Mouse (Mus musculus) left cerebral cortex, postnatal 4 days (tissue): Measurements from ENCODE around the gene Cdc42ep4. TPM values are rescaled to one million over a fixed set of nuclear protein-coding genes. Genes with fewer than 3 reads are reported as not detected.

Experiments used
- DNase-seq: peaks from one replicate; pipeline ENCODE4 v3.0.0-alpha.2; 2022
- intact Hi-C: fragments of 180-260 bp; cut with DNase I; formaldehyde crosslinking; loops from one replicate; pipeline ENCODE4 v1.15.1; 2025
- total RNA-seq, 2 experiments: library from RNA; stranded (reverse); gene quantifications; 2 replicates each; pipeline ENCODE4 v1.2.3; 2021

The Cdc42ep4 gene
- total RNA-seq, 2 experiments from 2014 or later: 53.1 to 53.4 TPM

GRCm38 (mm10) chr11:113729239-113729638 lies 22.4 kb downstream of the Cdc42ep4 start:
- intact Hi-C loops: no loop called here
- no peak for DNase-seq

- intact Hi-C loops: no loop called here
- DNase-seq: no peak
These were observed 23.7 kb downstream of the Cdc42ep4 start for GRCm38 (mm10) chr11:113727992-113728391.

- intact Hi-C loops: no loop called here
- no peak for DNase-seq
These were observed 24.4 kb downstream of the Cdc42ep4 start for GRCm38 (mm10) chr11:113726994-113727888.

- DNase-seq: peak; percentile 52
- intact Hi-C loops: no loop called here
These were observed 26.2 kb downstream of the Cdc42ep4 start for GRCm38 (mm10) chr11:113725235-113726048.

- intact Hi-C loops: no loop called here
- peak; percentile 58 for DNase-seq
These were observed 29.1 kb downstream of the Cdc42ep4 start for GRCm38 (mm10) chr11:113722405-113723090.

GRCm38 (mm10) chr11:113717767-113718424 lies 33.8 kb downstream of the Cdc42ep4 start:
- intact Hi-C loops: no loop called here
- DNase-seq: no peak

GRCm38 (mm10) chr11:113716132-113716531 lies 35.5 kb downstream of the Cdc42ep4 start:
- intact Hi-C loops: no loop called here
- DNase-seq: no peak

GRCm38 (mm10) chr11:113715078-113715674 lies 36.5 kb downstream of the Cdc42ep4 start:
- intact Hi-C loops: no loop called here
- DNase-seq: no peak

GRCm38 (mm10) chr11:113711061-113711460 lies 40.6 kb downstream of the Cdc42ep4 start:
- no peak for DNase-seq
- intact Hi-C loops: no loop called here

GRCm38 (mm10) chr11:113710257-113710777 lies 41.4 kb downstream of the Cdc42ep4 start:
- no peak for DNase-seq
- intact Hi-C loops: no loop called here

GRCm38 (mm10) chr11:113709731-113710256 lies 41.9 kb downstream of the Cdc42ep4 start, which contains the start of gene Cpsf4l:
Cpsf4l (minus strand) TSS chr11:113710017.
- intact Hi-C loops: no loop called here
- no peak for DNase-seq

GRCm38 (mm10) chr11:113709272-113709671 lies 42.4 kb downstream of the Cdc42ep4 start:
- no peak for DNase-seq
- intact Hi-C loops: no loop called here

GRCm38 (mm10) chr11:113708629-113709213 lies 43.0 kb downstream of the Cdc42ep4 start:
- no peak for DNase-seq
- intact Hi-C loops: no loop called here

- DNase-seq: no peak
- intact Hi-C loops: no loop called here
These were observed 45.6 kb downstream of the Cdc42ep4 start for GRCm38 (mm10) chr11:113705966-113706652.

GRCm38 (mm10) chr11:113703758-113704157 lies 47.9 kb downstream of the Cdc42ep4 start:
- intact Hi-C loops: loop anchor here (2.0 kb wide), 1 partner anchor 107 kb away; no protein-coding TSS in a partner anchor
- DNase-seq: peak; percentile 66

GRCm38 (mm10) chr11:113699643-113700042 lies 52.0 kb downstream of the Cdc42ep4 start:
- DNase-seq: no peak
- intact Hi-C loops: no loop called here

GRCm38 (mm10) chr11:113698013-113698545 lies 53.6 kb downstream of the Cdc42ep4 start:
- intact Hi-C loops: no loop called here
- no peak for DNase-seq

- DNase-seq: no peak
- intact Hi-C loops: no loop called here
These were observed 54.1 kb downstream of the Cdc42ep4 start for GRCm38 (mm10) chr11:113697571-113697970.
